Mouse (Mus musculus): ENCODE measurements around the gene Zfyve28. TPM values are rescaled to one million over a fixed set of nuclear protein-coding genes. Genes with fewer than 3 reads are reported as not detected.

Zfyve28 gene
- polyA plus RNA-seq, 1 experiment from 2014 or later, result 5.2 TPM

GRCm38 (mm10) chr5:34284156-34284750, 4.0 kb downstream of the Zfyve28 start:
- 52% methylated on average over 3 of the region's 3 CpGs for WGBS
- H3K27me3 ChIP-seq (replicated peaks), result peaks cover 33% of the 10 kb centered on the region
- no peak for ATAC-seq (ENCODE audit: low FRiP score, low read depth)

GRCm38 (mm10) chr5:34283355-34283754, 4.9 kb downstream of the Zfyve28 start:
- WGBS, result 87% methylated on average over 5 of the region's 5 CpGs
- no peaks in the 10 kb centered on the region for H3K36me3 ChIP-seq

More at GRCm38 (mm10) chr5:34284156-34284750, 4.0 kb downstream of the Zfyve28 start:
- H3K4me3 ChIP-seq, result no peak overlapping the region
- H3K9me3 ChIP-seq, result no peaks in the 10 kb centered on the region
- H3K36me3 ChIP-seq, result no peaks in the 10 kb centered on the region
- H3K9ac ChIP-seq, result no peak overlapping the region
- no peak overlapping the region for H3K4me2 ChIP-seq (replicated peaks)
- no peak overlapping the region for H3K27ac ChIP-seq
- peaks cover 23% of the 10 kb centered on the region for H3K4me1 ChIP-seq

GRCm38 (mm10) chr5:34280976-34281375, 7.3 kb downstream of the Zfyve28 start:
- no peak for ATAC-seq (ENCODE audit: low FRiP score, low read depth)

More at GRCm38 (mm10) chr5:34283355-34283754, 4.9 kb downstream of the Zfyve28 start:
- H3K4me3 ChIP-seq, result no peak overlapping the region
- H3K27ac ChIP-seq, result no peak overlapping the region
- ATAC-seq (ENCODE audit: low FRiP score, low read depth), result no peak
- no peak overlapping the region for H3K4me2 ChIP-seq (replicated peaks)
- H3K4me1 ChIP-seq, result peaks cover 16% of the 10 kb centered on the region
- no peaks in the 10 kb centered on the region for H3K9me3 ChIP-seq
- H3K27me3 ChIP-seq (replicated peaks), result peaks cover 33% of the 10 kb centered on the region
- no peak overlapping the region for H3K9ac ChIP-seq

GRCm38 (mm10) chr5:34279214-34279613, 9.0 kb downstream of the Zfyve28 start:
- ATAC-seq (ENCODE audit: low FRiP score, low read depth), result no peak
- no peak overlapping the region for H3K4me2 ChIP-seq (replicated peaks)
- no peak overlapping the region for H3K27ac ChIP-seq
- H3K9ac ChIP-seq, result no peak overlapping the region
- WGBS, result 92% methylated on average over 9 of the region's 9 CpGs
- no peaks in the 10 kb centered on the region for H3K4me1 ChIP-seq
- H3K27me3 ChIP-seq (replicated peaks), result no peaks in the 10 kb centered on the region; the same call in 1 of the 2 replicates
- no peak overlapping the region for H3K4me3 ChIP-seq
- H3K9me3 ChIP-seq, result no peaks in the 10 kb centered on the region
- H3K36me3 ChIP-seq, result no peaks in the 10 kb centered on the region

More at GRCm38 (mm10) chr5:34280976-34281375, 7.3 kb downstream of the Zfyve28 start:
- no peaks in the 10 kb centered on the region for H3K36me3 ChIP-seq
- peaks cover 11% of the 10 kb centered on the region; the same call in 1 of the 2 replicates for H3K27me3 ChIP-seq (replicated peaks)
- H3K9me3 ChIP-seq, result no peaks in the 10 kb centered on the region
- no peaks in the 10 kb centered on the region for H3K4me1 ChIP-seq
- no peak overlapping the region for H3K27ac ChIP-seq
- WGBS, result 89% methylated on average over 7 of the region's 7 CpGs
- H3K4me3 ChIP-seq, result no peak overlapping the region
- no peak overlapping the region for H3K4me2 ChIP-seq (replicated peaks)
- no peak overlapping the region for H3K9ac ChIP-seq

GRCm38 (mm10) chr5:34278058-34278457, 10.2 kb downstream of the Zfyve28 start:
- 83% methylated on average over 4 of the region's 4 CpGs for WGBS
- no peak overlapping the region for H3K4me2 ChIP-seq (replicated peaks)

GRCm38 (mm10) chr5:34276746-34277145, 11.5 kb downstream of the Zfyve28 start:
- WGBS, result 82% methylated on average over 6 of the region's 6 CpGs
- Histone ChIP-seq H3K9me3 (no peaks in the 10 kb centered on the region), H3K4me2 (replicated peaks) (no peak overlapping the region), H3K4me1 (no peaks in the 10 kb centered on the region), H3K9ac (no peak overlapping the region), H3K4me3 (no peak overlapping the region), H3K27ac (no peak overlapping the region), H3K36me3 (no peaks in the 10 kb centered on the region), H3K27me3 (replicated peaks) (no peaks in the 10 kb centered on the region)
- no peak for ATAC-seq (ENCODE audit: low FRiP score, low read depth)

More at GRCm38 (mm10) chr5:34278058-34278457, 10.2 kb downstream of the Zfyve28 start:
- no peak overlapping the region for H3K9ac ChIP-seq
- no peaks in the 10 kb centered on the region for H3K4me1 ChIP-seq
- H3K27me3 ChIP-seq (replicated peaks), result no peaks in the 10 kb centered on the region
- H3K9me3 ChIP-seq, result no peaks in the 10 kb centered on the region
- H3K4me3 ChIP-seq, result no peak overlapping the region
- H3K27ac ChIP-seq, result no peak overlapping the region
- ATAC-seq (ENCODE audit: low FRiP score, low read depth), result no peak
- H3K36me3 ChIP-seq, result no peaks in the 10 kb centered on the region

GRCm38 (mm10) chr5:34276191-34276590, 12.1 kb downstream of the Zfyve28 start:
- Histone ChIP-seq H3K36me3 (no peaks in the 10 kb centered on the region), H3K4me1 (no peaks in the 10 kb centered on the region), H3K27ac (no peak overlapping the region), H3K4me3 (no peak overlapping the region), H3K9me3 (no peaks in the 10 kb centered on the region), H3K4me2 (replicated peaks) (no peak overlapping the region), H3K27me3 (replicated peaks) (no peaks in the 10 kb centered on the region), H3K9ac (no peak overlapping the region)
- WGBS, result 91% methylated on average over 7 of the region's 7 CpGs
- ATAC-seq (ENCODE audit: low FRiP score, low read depth), result no peak

GRCm38 (mm10) chr5:34274676-34275293, 13.5 kb downstream of the Zfyve28 start:
- ATAC-seq (ENCODE audit: low FRiP score, low read depth), result no peak
- H3K4me3 ChIP-seq, result no peak overlapping the region
- WGBS, result 89% methylated on average over 10 of the region's 10 CpGs
- no peak overlapping the region for H3K4me2 ChIP-seq (replicated peaks)
- H3K4me1 ChIP-seq, result no peaks in the 10 kb centered on the region
- H3K9ac ChIP-seq, result no peak overlapping the region
- H3K27me3 ChIP-seq (replicated peaks), result no peaks in the 10 kb centered on the region
- no peaks in the 10 kb centered on the region for H3K9me3 ChIP-seq
- H3K27ac ChIP-seq, result no peak overlapping the region
- no peaks in the 10 kb centered on the region for H3K36me3 ChIP-seq

GRCm38 (mm10) chr5:34274268-34274667, 14.0 kb downstream of the Zfyve28 start:
- WGBS, result 91% methylated on average over 3 of the region's 3 CpGs

GRCm38 (mm10) chr5:34273251-34273681, 15.0 kb downstream of the Zfyve28 start:
- no peak overlapping the region for H3K4me2 ChIP-seq (replicated peaks)
- H3K27me3 ChIP-seq (replicated peaks), result no peaks in the 10 kb centered on the region
- no peaks in the 10 kb centered on the region for H3K9me3 ChIP-seq
- no peak overlapping the region for H3K27ac ChIP-seq
- no peak overlapping the region for H3K9ac ChIP-seq
- no peak for ATAC-seq (ENCODE audit: low FRiP score, low read depth)
- no peak overlapping the region for H3K4me3 ChIP-seq
- 74% methylated on average over 5 of the region's 5 CpGs for WGBS
- H3K36me3 ChIP-seq, result no peaks in the 10 kb centered on the region
- H3K4me1 ChIP-seq, result no peaks in the 10 kb centered on the region

More at GRCm38 (mm10) chr5:34274268-34274667, 14.0 kb downstream of the Zfyve28 start:
- no peaks in the 10 kb centered on the region for H3K9me3 ChIP-seq
- H3K4me1 ChIP-seq, result no peaks in the 10 kb centered on the region
- no peak overlapping the region for H3K9ac ChIP-seq
- no peak overlapping the region for H3K27ac ChIP-seq
- no peak overlapping the region for H3K4me2 ChIP-seq (replicated peaks)
- no peaks in the 10 kb centered on the region for H3K36me3 ChIP-seq
- no peak overlapping the region for H3K4me3 ChIP-seq
- H3K27me3 ChIP-seq (replicated peaks), result no peaks in the 10 kb centered on the region
- ATAC-seq (ENCODE audit: low FRiP score, low read depth), result no peak

GRCm38 (mm10) chr5:34271743-34272142, 16.5 kb downstream of the Zfyve28 start:
- Histone ChIP-seq H3K36me3 (no peaks in the 10 kb centered on the region), H3K4me1 (no peaks in the 10 kb centered on the region), H3K27me3 (replicated peaks) (no peaks in the 10 kb centered on the region), H3K4me2 (replicated peaks) (no peak overlapping the region), H3K4me3 (no peak overlapping the region), H3K9me3 (no peaks in the 10 kb centered on the region), H3K9ac (no peak overlapping the region), H3K27ac (no peak overlapping the region)
- no peak for ATAC-seq (ENCODE audit: low FRiP score, low read depth)
- WGBS, result 28% methylated on average over 4 of the region's 4 CpGs

- H3K27ac ChIP-seq, result no peak overlapping the region
- no peaks in the 10 kb centered on the region for H3K4me1 ChIP-seq
- H3K4me3 ChIP-seq, result no peak overlapping the region
- no peaks in the 10 kb centered on the region for H3K9me3 ChIP-seq
- H3K36me3 ChIP-seq, result no peaks in the 10 kb centered on the region
- no peaks in the 10 kb centered on the region for H3K27me3 ChIP-seq (replicated peaks)
- no peak for ATAC-seq (ENCODE audit: low FRiP score, low read depth)
- WGBS, result 82% methylated on average over 12 of the region's 12 CpGs
- H3K9ac ChIP-seq, result no peak overlapping the region
- no peak overlapping the region for H3K4me2 ChIP-seq (replicated peaks)
These were observed 18.3 kb downstream of the Zfyve28 start for GRCm38 (mm10) chr5:34269921-34270465.
